Mouse (Mus musculus): Measurements from ENCODE around the gene Zfp212.

DNA sequence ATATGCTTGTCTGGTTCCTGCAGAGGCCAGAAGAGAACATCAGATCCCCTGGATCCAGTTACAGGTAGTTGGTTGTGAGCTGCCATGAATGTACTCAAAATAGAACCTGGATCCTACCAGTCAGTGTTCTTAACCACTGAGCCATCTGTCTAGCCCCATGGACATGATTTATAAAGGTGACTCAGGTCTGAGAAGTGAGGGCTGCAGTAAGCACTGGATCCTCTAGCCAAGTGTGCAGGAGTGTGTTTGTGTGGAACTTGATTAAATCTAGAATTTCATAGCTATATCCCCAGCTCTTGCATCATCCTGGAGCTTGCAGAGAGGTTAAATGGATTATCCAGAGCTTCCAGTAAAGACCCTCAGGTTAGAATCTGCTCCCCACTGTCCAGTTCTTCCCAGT is 37.5 kb downstream of the Zfp212 start:
- no peak for TF ChIP-seq CTCF (IDR thresholded peaks at IDR 0.05; ENCODE audit: extremely low read depth, insufficient read length, insufficient replicate concordance, low read depth, low read length)
- TF ChIP-seq POLR2A (IDR thresholded peaks at IDR 0.05; ENCODE audit: low read depth, low read length): no peak

All from small intestine, adult 2 months (tissue).